Mouse (Mus musculus): ENCODE results near the gene Srsx. TPM values are rescaled to one million over a fixed set of nuclear protein-coding genes. Genes with fewer than 3 reads are reported as not detected.
"Not testable (repeated sequence)": the region's sequence is repeated elsewhere in the genome, so short reads cannot be mapped to it uniquely, and the experiment has no call there.

The Srsx gene
- total RNA-seq (2021), result not detected
- long read RNA-seq, experiment 1, result 0 reads
- long read RNA-seq, experiment 2, result 0 reads

GRCm38 (mm10) chrX:123222381-123222780, at the start of gene Srsx:
Gene Srsx, minus strand, starts transcription at chrX:123222481.
- DNase-seq (ENCODE audit: low spot score in 2 of 2), result not testable (repeated sequence)

- not testable (repeated sequence) for DNase-seq (ENCODE audit: low spot score in 2 of 2)
Observed at GRCm38 (mm10) chrX:123246807-123247206, 24.5 kb upstream of the Srsx start, which contains the start of gene Gm17577. Gene Gm17577, minus strand, starts transcription at chrX:123246907.

Other genes starting within 250 kb of the Srsx start
- gene Gm17521, start 192.8 kb downstream of the Srsx start, total RNA-seq (2021), result not detected
- 1 to 10 TPM; 2.7 to 6.5 TPM for gene Cldn34c1, start 119.0 kb downstream of the Srsx start, total RNA-seq (2021)
- gene Gm17577, start 24.4 kb upstream of the Srsx start, total RNA-seq (2021), result not detected